Mouse (Mus musculus) midbrain, postnatal 0 days (tissue): Measurements from ENCODE around the gene Pde4b. TPM values are rescaled to one million over a fixed set of nuclear protein-coding genes. Genes with fewer than 3 reads are reported as not detected.

Experiments used
- ATAC-seq: fragments of 200-750 bp; cut with Nextera tagmentation; 2 replicates; pipeline ENCODE4 v1.8.0; 2017; ENCODE audit warnings: moderate number of reproducible peaks, mild to moderate bottlenecking, moderate TSS enrichment, moderate library complexity; ENCODE audit not compliant: low FRiP score
- DNase-seq: peaks from one replicate; pipeline ENCODE4 v3.0.0-alpha.2; 2015; ENCODE audit warnings: low spot score
- H3K27ac ChIP-seq: fragments of 300-500 bp; sonication (generic); 2 replicates; pipeline ENCODE4 v1.5.1; 2014; ENCODE audit warnings: low read depth, mild to moderate bottlenecking, low read length, mixed read lengths
- H3K27me3 ChIP-seq: fragments of 300-500 bp; sonication (generic); 2 replicates; pipeline ENCODE4 v1.6.1; 2014; ENCODE audit warnings: low read length, control low read depth, mixed read lengths; ENCODE audit not compliant: insufficient read depth
- H3K36me3 ChIP-seq: fragments of 300-500 bp; sonication (generic); 2 replicates; pipeline ENCODE4 v1.6.1; 2014; ENCODE audit warnings: low read length, control low read depth, mixed read lengths; ENCODE audit not compliant: insufficient read depth
- H3K4me1 ChIP-seq: fragments of 300-500 bp; sonication (generic); 2 replicates; pipeline ENCODE4 v1.6.1; 2014; ENCODE audit warnings: mild to moderate bottlenecking, control low read depth, antibody characterized with exemption, low read length, mixed read lengths; ENCODE audit not compliant: insufficient read depth
- H3K4me2 ChIP-seq: fragments of 300-500 bp; sonication (generic); 2 replicates; pipeline ENCODE4 v1.6.1; 2014; ENCODE audit warnings: low read depth, mild to moderate bottlenecking, low read length, mixed read lengths; ENCODE audit not compliant: poor library complexity, severe bottlenecking
- H3K4me3 ChIP-seq: fragments of 300-500 bp; sonication (generic); 2 replicates; pipeline ENCODE4 v1.5.1; 2014; ENCODE audit warnings: low read depth, mild to moderate bottlenecking, low read length, moderate library complexity
- H3K9ac ChIP-seq: fragments of 300-500 bp; sonication (generic); replicated peaks from 2 replicates; pipeline ENCODE4 v1.6.1; 2014; ENCODE audit warnings: mild to moderate bottlenecking, low read length, moderate library complexity, mixed read lengths; ENCODE audit not compliant: poor library complexity, severe bottlenecking
- H3K9me3 ChIP-seq: fragments of 300-500 bp; sonication (generic); 2 replicates; pipeline ENCODE4 v1.6.1; 2016; ENCODE audit warnings: low read length, control low read depth
- CTCF ChIP-seq: IDR thresholded peaks from 2 replicates; pipeline ENCODE4 v1.5.1; 2016; ENCODE audit warnings: antibody characterized with exemption, mild to moderate bottlenecking
- WGBS: fragments of 180-500 bp; shearing (Covaris S2); extraction: QIAGEN DNeasy Blood & Tissue Kit; methylation state at CpG from one replicate; pipeline ENCODE4 v1.1.7; 2014; 5-methylcytosine and 5-hydroxymethylcytosine counted together
- polyA plus RNA-seq: library from polyadenylated mRNA; unstranded; fragments of >200 nt; fragmentation: Nextera tagmentation; extraction: Ambion mirVana; gene quantifications from 2 replicates; pipeline ENCODE4 v1.2.1, GENCODE M21; 2015
- total RNA-seq: library from RNA; depleted of rRNA; stranded (reverse); fragments of >200 nt; gene quantifications from 2 replicates; pipeline ENCODE4 v1.2.3, GENCODE M21; 2014

Gene Pde4b
- total and polyA plus RNA-seq, 2 experiments from 2014 or later = 65.5 to 90.1 TPM

- H3K36me3 ChIP-seq = no peaks in the 10 kb centered on the region
Measured at GRCm38 (mm10) chr4:102635944-102636343, 548.6 kb downstream of the Pde4b start.

GRCm38 (mm10) chr4:102637348-102637910 is 550.1 kb downstream of the Pde4b start:
- no peak for ATAC-seq
- Histone ChIP-seq H3K4me1 (no peaks in the 10 kb centered on the region), H3K36me3 (no peaks in the 10 kb centered on the region), H3K4me2 (no peak overlapping the region), H3K27me3 (no peaks in the 10 kb centered on the region), H3K9ac (no peak overlapping the region), H3K9me3 (no peaks in the 10 kb centered on the region), H3K4me3 (no peak overlapping the region), H3K27ac (no peak overlapping the region)
- DNase-seq = no peak
- 77% methylated on average over 4 of the region's 4 CpGs for WGBS
- no peak for TF ChIP-seq CTCF

More at GRCm38 (mm10) chr4:102635944-102636343, 548.6 kb downstream of the Pde4b start:
- DNase-seq (no peak), ATAC-seq (no peak)
- Histone ChIP-seq H3K9ac (no peak overlapping the region), H3K27me3 (no peaks in the 10 kb centered on the region), H3K4me1 (no peaks in the 10 kb centered on the region), H3K27ac (no peak overlapping the region), H3K9me3 (no peaks in the 10 kb centered on the region), H3K4me3 (no peak overlapping the region), H3K4me2 (no peak overlapping the region)
- 83% methylated on average over 8 of the region's 8 CpGs for WGBS
- no peak for TF ChIP-seq CTCF

GRCm38 (mm10) chr4:102640942-102641341 is 553.6 kb downstream of the Pde4b start:
- TF ChIP-seq CTCF = no peak
- Histone ChIP-seq H3K36me3 (no peaks in the 10 kb centered on the region), H3K9me3 (no peaks in the 10 kb centered on the region), H3K27ac (no peak overlapping the region), H3K27me3 (no peaks in the 10 kb centered on the region), H3K4me2 (no peak overlapping the region), H3K9ac (no peak overlapping the region), H3K4me3 (no peak overlapping the region), H3K4me1 (no peaks in the 10 kb centered on the region)
- no peak for DNase-seq
- no peak for ATAC-seq
- 89% methylated on average over 4 of the region's 4 CpGs for WGBS

- no peaks in the 10 kb centered on the region for H3K36me3 ChIP-seq
- no peaks in the 10 kb centered on the region for H3K27me3 ChIP-seq
- ATAC-seq = no peak
- WGBS = 79% methylated on average over 6 of the region's 6 CpGs
- DNase-seq = no peak
- no peak overlapping the region for H3K4me3 ChIP-seq
- no peak overlapping the region for H3K4me2 ChIP-seq
- H3K27ac ChIP-seq = no peak overlapping the region
- H3K4me1 ChIP-seq = no peaks in the 10 kb centered on the region
- no peak overlapping the region for H3K9ac ChIP-seq
- no peaks in the 10 kb centered on the region for H3K9me3 ChIP-seq
- no peak for TF ChIP-seq CTCF
Measured at GRCm38 (mm10) chr4:102644062-102644461, 556.7 kb downstream of the Pde4b start.

GRCm38 (mm10) chr4:102647056-102647455 is 559.7 kb downstream of the Pde4b start:
- Histone ChIP-seq H3K4me3 (no peak overlapping the region), H3K9ac (no peak overlapping the region), H3K36me3 (no peaks in the 10 kb centered on the region), H3K4me2 (no peak overlapping the region), H3K27me3 (no peaks in the 10 kb centered on the region), H3K27ac (no peak overlapping the region), H3K9me3 (no peaks in the 10 kb centered on the region), H3K4me1 (no peaks in the 10 kb centered on the region)
- WGBS = 77% methylated on average over 2 of the region's 2 CpGs
- ATAC-seq (no peak), DNase-seq (no peak)
- no peak for TF ChIP-seq CTCF

- no peaks in the 10 kb centered on the region for H3K4me1 ChIP-seq
- H3K4me3 ChIP-seq = no peak overlapping the region
- no peaks in the 10 kb centered on the region for H3K36me3 ChIP-seq
- no peaks in the 10 kb centered on the region for H3K27me3 ChIP-seq
- ATAC-seq (no peak), DNase-seq (no peak)
- H3K27ac ChIP-seq = no peak overlapping the region
- 87% methylated on average over 7 of the region's 7 CpGs for WGBS
- no peak overlapping the region for H3K4me2 ChIP-seq
- no peak overlapping the region for H3K9ac ChIP-seq
- H3K9me3 ChIP-seq = no peaks in the 10 kb centered on the region
- no peak for TF ChIP-seq CTCF
Measured at GRCm38 (mm10) chr4:102655331-102655730, 568.0 kb downstream of the Pde4b start.
